Mouse (Mus musculus) cerebellum, adult (tissue): ENCODE data around the gene Itga2.

Source experiments
- ATAC-seq: cut with Nextera tagmentation; 2 replicates; pipeline ENCODE4 v1.9.2; 2017; ENCODE audit warnings: mild to moderate bottlenecking, moderate library complexity, mixed read lengths; ENCODE audit not compliant: insufficient number of reproducible peaks, low FRiP score, low TSS enrichment

The Itga2 gene

DNA sequence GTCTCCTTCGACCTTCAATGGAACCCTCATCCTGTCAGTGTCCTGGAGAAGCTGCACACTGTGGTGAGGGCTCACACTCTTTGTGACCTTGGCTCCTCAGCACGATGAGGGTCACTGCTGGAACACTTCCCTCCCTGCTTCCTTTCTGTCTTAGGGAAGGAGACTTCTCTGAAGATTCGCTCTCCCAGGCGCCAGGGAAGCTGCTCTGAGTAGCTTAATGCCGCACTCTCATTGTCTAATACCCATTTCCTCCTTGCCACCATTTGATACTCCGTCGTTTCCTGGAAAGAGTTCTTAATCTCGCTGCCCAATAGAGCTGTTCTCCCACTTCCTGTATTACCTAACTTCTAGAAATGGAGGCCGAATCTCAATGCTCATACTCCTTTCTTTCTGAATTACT is 46.7 kb downstream of the Itga2 start:
- ATAC-seq: no peak

DNA sequence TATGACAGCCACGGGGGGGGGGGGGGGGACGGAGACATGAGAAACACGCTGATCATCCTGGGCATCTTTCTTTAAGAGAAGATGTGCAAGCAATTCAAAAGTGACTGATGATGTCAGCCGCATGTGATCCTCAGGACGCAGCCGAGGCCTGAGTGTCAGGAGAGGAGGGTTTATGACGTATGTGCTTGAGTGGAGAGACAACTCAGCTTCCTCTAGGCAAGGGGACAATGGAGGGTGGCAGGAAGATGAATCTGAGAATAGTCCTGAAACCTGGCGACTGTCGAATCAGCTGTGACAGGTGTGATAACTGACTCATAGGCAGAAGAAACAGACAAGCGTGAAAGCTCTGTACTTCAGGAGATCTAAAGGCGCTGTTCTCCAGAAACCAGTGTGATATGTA is 53.2 kb downstream of the Itga2 start:
- no peak for ATAC-seq

DNA sequence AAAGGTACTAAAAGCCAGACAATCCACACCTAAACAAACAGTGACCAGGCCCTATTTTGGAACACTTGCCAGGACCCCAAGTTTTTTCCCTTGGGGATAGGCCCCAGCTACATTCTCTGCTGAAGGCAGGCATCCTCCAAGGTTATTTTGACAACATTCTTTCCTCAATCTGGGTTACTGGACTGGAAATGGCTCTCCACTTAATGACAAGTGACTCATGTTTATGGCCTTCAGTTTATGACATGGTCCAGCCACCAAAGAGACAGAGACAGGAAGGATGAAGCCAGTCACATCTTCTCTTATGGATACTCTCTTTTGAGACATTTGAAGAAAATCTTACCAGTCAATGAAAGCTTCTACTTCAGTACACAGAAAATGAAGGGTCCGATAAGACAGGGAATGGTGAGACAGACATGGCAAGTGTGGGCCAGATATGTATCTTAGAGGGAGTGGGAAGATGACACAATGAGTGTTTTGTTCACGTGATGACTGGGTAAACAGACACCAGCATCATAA is 55.8 kb downstream of the Itga2 start:
- no peak for ATAC-seq

DNA sequence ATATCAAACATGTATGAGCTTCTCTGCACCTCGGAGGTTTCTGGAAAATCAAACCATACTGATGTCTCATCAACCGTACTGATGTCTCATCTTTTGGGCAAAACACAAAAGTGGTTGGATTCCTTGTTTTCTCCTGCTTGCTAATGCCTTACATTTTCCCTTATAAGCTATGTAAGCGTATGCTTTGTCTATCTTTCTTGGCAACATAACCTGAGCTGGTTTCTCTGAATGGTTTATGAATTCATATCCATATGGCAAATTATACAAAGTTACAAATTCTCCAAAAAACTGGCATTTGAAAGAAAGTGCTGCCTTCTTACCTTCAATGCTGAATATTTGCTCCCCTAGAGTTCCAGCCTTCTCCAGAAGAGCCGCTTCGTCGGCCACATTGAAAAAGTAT is 57.2 kb downstream of the Itga2 start:
- no peak for ATAC-seq

DNA sequence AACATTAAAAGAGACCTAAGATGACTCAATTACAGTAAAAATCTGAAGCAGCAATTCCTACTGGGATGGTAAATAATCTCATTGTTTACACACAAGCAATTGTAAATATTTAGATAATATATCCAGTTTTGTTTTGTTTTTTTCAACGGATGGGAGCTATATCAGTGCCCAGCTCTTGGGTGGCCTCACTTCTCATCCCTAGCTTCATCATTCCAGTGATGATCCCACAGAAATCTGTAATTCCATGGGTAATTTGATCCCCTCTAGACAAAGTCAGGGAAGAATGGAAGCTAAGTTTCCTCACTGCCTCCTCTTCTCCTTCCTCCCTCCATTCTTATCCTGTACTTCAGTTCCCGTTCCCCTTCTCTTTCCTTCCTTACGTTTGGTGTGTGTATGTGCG is 74.4 kb downstream of the Itga2 start:
- ATAC-seq: no peak

DNA sequence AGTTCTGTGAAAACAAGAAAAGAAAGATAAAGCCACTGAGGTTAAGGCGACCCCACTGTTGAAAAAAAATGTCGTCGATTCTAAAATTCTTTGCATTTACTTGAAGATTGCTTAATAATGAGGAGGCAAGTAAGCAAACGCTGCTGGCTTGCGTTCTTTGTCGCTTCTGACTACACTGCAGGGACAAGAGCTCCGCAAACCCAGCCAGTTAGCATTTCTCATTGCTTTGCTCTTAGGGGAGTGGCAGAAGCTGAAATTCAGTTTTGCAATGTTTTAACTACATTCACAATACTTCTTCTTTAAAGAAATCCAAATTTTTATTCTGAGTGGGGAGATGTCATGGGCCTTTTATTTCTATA is 75.7 kb downstream of the Itga2 start:
- ATAC-seq: no peak

DNA sequence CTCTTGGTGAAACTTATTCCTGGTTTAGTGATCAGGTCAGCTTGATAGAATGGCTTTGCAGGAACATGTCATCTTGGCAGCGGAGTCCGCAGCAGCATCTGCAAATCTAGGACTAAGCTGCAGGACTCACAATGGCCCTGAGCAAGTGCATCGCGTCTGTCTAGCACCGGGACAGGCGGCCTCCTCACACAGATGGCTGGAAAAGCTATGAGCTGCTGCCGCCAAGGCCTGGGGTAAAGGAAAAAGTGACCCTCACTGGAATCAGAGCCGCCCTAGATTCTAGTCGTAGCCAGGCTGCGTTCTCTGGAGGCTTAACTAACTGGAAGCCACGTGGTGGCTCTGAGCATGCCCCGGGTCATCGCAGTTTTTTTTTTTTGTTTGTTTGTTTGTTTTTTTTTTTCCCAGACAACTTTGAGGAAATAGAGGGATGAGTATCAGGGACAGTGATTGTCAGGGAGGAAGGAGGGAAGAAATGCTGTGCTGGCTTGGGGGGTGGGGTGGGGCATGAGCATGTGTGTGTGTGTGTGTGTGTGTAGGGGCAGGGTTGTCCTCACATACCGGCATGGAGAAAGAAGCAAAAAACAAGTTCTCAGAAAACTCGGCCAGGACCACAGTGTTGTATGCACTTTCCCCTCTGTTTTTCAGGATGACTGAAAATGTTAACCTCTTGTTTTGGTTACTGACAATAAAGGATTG is 76.2 kb downstream of the Itga2 start:
- peak; percentile 77 for ATAC-seq

DNA sequence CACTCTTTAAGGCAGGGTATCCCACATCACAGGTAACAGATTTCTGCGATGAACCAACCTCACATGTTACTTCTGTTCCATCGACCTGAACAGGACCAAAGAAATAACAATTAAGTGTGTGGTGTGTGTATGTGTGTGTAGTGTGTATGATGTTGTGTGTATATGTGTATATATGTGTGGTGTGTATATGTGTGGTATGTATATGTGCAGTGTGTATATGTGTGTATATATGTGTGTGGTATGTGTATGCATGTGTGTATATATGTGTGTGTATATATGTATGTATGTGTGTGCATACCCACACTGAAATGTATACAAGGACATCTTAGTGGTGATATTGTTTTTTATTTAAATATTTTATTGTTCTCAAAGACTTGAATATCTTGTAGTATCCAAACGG is 77.5 kb downstream of the Itga2 start:
- no peak for ATAC-seq

DNA sequence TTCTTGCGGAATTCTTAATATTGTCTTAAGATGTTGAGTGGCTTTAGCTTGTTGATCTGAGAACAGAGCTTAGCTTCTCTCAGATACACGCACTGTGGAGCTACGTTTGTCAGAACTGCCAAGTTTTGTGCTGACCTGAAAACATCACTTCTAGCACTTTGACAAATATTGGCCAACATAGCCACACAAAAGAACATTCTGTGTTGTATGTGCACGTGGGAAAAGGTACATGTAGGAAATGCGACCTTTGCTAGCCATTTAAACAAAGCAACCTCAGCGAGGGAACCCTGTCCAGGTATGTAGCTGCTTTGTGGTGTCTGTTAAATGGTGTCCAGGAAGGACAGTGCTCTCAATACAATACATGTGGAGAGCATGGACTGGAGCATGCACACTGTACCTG is 77.9 kb downstream of the Itga2 start:
- ATAC-seq: no peak

DNA sequence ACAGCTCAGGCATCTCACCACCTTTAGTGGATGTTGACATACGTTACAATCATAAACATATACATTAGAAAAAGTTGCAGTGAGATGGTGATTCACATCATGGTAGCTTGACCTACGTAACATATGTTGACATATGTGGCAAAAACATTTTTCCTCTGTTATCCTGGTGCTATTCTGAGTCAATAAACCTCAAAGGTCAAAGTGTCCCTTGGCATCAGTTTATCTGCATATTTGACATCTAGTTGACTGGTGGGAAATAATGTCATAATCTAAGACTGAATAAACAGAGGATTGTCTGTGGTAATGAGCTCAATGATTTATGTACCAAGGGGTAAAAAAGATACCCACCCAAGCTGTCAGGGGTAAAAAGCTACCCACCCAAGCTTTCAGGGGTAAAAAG is 78.7 kb downstream of the Itga2 start:
- no peak for ATAC-seq

DNA sequence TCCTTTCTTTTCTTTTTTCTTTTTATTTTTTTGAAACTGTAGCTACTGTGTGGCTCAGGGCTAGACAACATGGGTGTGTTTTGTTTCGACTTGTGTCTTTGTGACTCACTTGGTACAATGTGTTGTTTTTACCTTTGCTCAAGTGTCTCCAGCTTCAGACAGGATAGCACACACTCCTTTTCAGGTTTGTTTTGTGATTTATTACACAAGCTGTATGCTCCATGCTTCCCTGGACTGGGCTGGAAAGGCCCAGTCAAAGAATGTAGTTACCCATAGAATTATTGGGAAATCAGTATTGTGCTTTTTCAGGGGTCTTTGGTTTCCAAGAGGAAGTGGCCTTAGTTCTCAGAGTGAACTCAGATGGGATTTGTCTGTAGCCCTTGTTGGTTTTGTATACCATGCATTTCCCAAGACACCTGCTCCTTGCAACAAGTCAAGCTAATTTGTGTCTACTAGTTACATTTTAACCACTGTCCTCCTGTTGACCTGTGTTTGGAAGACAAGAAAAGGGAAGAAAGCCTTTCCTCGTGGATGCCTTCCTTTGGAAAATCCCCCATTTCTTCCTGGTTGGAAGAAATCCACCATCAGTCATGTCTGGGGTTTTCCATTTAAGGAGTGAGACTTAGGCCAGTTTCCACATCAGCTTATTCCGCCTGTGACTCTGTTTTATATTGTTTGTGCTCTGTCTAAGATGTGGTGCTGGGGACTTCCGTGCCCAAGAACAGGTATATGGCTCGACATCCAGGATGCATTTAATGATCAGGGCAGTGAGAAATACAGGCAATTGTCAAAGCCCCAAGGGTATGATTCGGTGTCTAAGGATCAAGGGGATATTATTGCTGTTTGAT is 79.4 kb downstream of the Itga2 start:
- ATAC-seq: no peak

DNA sequence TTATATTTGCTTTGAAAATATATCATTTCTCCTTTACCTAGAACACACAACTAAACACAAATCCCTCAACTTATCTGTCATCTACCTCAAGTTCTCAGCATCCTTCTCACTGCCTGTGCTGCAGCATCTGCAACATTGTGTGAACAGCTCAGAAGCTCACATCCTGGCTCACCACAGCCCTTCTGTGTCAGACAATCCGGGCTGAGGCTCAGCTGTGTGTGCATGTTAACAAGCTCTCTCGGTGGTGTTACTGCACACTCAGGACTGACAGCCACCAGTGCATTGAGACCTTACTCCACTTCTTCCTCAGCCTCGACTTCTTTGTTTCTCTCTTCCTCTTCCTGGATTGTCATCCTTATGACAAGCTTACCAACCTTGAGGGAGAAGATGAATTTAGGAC is 83.0 kb downstream of the Itga2 start:
- ATAC-seq: no peak

DNA sequence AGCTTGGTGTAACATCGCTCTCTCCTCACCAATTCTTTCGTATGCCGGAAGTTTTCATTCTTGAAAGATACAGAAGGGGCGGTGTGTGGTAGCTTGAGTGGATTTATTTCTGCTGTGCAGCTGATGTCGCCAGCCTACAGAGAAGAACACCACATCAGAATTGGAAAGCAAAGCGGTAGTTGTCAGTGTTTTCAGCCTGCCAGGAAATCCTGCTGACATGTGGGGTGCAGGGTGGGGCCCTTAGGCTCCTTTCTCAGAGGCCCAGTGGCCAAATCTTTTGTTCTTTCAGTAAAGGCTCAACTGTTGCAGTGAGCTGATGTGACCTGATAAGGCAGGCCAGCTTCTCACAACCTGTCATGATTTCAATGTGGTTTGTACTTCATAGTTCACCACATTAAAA is 86.1 kb downstream of the Itga2 start:
- no peak for ATAC-seq

DNA sequence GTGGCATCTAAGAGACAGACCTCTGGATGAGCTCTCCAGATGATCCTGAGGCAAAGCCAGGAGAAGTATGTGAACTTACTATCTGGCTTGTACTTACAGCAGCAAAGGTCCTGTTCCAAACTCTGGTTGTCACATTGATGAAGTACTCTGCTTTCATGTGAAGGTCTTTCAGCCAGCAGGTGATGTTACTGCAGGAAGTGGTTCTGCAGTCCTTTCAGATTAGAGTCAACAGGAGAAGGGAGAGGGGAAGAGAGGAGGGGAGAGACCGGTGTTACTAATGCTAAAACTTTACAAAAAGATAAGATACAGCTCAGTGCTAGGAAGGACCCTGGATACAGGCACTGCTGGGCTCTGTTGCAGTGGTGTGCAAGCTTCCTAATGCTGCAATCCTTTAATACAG is 88.6 kb downstream of the Itga2 start:
- no peak for ATAC-seq

DNA sequence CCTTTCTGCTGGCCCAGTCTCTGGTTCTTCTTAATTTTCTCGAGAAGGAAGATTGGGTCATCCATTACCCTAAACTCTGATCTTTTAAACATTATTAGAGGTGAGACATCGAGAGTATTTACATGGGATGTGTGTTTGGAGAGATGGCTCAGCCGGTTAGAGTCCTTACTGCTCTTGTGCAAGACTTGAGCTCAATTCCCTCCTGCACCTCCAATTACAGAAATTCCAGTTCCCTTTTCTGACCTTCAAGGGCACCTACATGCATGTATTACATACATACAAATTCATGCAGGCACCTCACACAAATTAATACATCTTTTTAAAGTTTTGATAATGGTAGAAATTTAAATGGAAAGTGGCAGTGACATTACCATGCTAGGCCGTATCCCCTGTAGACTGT is 91.4 kb downstream of the Itga2 start:
- ATAC-seq: no peak

DNA sequence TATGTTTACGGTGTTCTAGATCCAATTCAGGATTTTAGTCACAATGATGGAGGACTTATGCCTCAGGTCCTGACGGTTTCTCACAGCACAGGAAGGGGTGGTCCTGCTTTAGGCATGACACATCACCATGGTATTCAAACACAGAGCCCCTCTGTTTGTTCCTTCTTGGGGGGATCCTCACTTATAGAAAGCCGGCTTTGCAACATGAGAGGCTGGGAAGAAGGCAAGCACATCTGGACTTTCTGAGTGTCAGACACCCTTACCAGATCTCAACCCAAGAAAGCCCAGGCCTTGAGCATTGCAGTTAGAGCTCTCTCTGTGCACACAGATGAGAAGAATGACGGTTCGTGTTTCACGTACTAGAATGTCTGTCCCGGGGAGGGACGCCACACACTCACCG is 92.8 kb downstream of the Itga2 start:
- ATAC-seq: 0 out of 2 replicates have a peak, but pooled peaks have one; percentile 4

DNA sequence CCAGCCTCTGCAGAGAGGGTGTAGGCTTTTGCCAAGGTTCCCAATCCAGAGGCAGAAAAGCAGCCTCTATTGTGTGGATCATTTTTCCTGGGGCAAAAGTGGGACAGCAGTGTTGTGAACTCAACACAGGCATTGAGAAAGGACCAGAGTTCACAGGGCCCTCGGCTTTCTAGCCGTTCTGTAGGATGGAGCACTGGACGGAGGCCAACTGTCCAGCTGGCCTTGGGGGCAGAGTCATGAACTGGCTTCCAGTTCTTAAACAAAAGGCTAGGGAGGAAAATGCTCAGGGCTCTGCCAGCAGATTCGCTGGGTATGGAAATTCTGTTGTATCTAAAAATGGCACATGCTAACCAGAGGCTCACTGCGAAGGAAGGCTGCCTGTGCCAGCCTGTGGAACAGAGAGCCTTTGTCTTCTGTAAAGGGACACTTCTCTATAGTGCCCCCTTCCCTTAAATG is 93.3 kb downstream of the Itga2 start:
- ATAC-seq: peak; percentile 94

DNA sequence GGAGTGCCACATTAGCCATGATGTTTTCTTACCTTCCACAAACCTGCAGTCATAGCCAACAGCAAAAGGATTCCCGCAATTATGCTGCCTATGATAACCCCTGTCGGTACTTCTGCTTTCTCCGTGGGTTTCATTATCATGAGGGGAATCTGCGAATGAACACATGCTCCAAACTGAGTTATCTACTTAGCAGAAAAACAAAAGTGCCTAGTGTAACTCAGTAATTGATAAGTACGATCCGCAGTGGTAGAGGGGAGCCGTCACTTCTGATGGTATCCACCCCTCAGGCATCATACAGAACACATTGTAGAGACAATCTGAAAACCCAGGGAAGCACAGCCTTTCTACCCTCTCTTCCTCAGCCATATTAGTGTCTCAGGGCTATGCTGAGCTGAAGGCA is 94.8 kb downstream of the Itga2 start:
- no peak for ATAC-seq

DNA sequence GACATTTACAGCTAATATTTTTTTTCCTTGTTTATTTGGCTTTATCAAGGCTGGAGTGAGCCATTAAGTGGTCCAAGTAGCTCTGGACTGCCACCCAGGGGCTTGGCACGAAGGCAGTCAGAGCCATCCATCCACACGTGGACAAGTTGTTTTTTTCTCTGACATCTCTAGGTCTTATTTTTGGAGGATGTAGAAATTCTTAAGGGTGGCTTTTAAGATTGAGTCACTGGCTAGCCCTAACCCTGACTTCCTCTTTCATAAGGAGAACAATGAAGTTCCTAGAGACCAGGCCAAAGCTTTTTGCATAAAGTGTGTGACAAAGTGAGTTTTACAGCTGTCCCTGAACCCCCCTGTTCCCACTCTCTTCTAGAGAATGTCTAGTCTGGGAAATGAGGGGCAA is 97.3 kb downstream of the Itga2 start:
- no peak for ATAC-seq

DNA sequence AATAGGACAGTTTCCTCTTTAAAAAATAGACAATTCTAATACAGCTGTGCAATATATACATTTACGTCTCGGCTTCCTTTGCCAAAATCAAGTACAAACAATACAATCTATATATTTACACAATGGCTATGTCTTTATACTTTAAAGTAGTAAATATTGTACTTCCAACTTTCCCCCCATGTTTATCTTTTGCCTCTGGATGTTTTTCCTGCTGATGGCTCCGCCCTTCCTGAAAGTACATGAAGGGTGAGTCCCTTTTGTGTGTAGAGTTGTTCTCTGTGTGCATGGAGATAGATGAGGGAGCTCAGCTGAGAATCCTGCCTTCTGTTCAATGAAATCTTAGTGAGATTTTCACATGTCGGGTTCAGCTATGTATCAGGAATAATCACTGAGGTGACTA is 98.5 kb downstream of the Itga2 start:
- ATAC-seq: no peak

DNA sequence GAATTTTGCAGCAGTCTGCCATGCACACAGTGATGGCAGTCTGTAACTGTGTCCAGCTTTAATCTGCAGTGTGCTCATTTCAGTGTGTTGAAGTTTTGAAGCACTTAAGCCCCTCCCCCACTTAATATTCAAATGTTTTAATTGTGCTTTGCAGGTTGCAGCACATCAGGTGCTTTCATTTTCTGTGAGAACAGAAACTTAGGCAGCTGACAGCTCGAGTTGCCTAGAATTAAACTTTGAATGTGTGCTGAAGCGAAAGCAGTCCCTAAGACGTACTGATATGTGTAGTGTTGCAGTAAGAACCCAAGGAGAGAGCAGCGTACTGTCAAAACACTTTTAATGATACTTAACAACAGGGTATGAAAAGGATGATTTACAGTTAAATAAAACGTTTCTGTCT is 99.1 kb downstream of the Itga2 start:
- ATAC-seq: no peak

DNA sequence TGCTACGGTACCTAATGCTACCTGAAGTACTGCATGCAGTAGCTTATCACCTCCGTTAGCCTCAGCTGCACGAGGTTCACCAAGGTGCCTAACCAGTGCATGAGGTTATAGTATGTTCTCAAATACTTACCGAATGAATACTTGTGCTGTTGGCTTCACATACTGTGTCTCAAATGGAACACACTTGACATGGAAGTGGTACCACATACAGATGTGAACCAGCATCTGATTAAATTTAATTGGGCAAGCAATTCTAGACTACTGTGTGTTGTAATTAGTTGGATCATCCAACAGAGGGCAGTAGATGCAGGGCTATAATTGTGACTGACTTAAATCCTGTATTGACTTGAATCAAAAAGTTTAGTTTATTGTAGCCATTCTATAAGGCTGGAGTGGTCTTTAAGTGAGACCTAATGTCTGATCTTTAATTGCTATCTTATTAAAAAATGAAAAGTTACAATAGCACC is 100.5 kb downstream of the Itga2 start:
- peak; percentile 12; the same call in 1 of the 2 replicates for ATAC-seq
